Mouse (Mus musculus) liver, embryonic 14 days (tissue): ENCODE measurements around the gene Supt4a. TPM values are rescaled to one million over a fixed set of nuclear protein-coding genes. Genes with fewer than 3 reads are reported as not detected.

Experiments used
- polyA plus RNA-seq: library from polyadenylated mRNA; depleted of rRNA; stranded (reverse); fragments of >200 nt; gene quantifications from 2 replicates; pipeline ENCODE4 v1.2.3, GENCODE M21; 2012; rRNA removed

Supt4a gene
- polyA plus RNA-seq = 113 and 125 TPM in 2 replicates

DNA sequence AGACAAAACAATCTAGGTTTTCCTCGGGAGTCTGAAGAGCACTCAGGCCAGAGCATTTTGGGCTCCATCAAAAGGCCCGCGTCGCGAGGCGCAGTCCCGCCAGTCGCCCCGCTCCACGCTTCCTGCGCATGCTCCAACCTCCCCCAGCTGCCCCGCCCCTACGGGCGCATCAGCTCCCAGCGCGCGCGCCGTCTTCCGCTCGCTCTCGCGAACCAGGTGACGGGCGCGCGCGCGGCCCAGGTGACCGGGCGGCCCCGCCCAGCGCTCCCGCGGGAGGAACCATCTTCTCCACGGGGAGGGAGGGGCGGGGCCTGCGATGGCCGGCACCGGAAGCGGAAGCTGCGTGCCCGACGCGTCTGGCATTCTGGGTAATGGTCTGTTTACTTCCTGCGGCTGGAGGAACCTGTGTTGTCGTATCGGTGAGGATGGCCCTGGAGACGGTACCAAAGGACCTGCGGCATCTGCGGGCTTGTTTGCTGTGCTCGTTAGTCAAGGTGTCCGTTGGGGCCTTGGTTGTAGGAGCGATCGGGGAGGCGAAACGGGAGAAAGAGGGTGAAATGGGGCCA is at the start of gene Supt4a:
Gene Supt4a (plus strand): TSS at position 378 of the 566 bp plus-strand sequence.

DNA sequence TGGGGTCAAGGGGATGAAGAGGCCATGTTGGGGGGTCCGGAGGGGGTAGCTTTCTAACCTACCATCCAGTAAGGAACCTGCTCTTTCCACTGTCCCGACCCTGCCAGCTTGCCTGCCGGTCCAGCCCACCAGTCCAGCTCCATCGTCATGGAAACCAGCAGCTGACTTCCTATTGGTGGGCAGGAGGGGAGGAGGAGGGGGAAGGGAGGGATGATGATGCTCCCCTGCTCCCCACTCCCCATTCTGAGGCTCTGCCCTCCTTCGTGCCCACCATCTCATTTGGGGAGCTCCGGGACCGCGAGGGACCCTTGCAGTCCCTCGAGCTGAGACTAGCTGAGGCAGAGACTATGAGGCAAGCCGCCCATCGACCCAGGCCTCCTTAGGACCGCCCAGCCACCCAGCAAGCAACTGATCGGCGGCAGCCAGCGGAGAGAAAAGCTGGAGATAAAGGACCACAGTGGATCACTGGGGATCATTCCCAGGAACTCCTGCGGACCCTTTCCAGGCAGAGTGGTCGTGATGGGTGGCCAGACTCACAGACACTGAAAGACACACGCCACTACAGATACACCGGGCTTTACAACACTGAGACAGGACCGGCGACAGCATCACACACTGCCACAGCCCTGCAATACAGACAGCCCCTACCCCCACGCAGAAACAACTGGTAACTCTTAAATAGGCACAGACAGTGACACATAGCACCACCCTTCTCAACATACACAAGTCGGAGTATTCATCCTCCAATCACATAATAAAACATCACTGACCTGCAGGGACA is 23.1 kb downstream of the Supt4a start, which contains the start of gene Tspoap1:
Gene Tspoap1 (plus strand): TSS at position 241 of the 781 bp plus-strand sequence.

Other genes with a start within 250 kb of the Supt4a start
- not detected in 2 replicates for gene Gm11492, start 170.9 kb upstream of the Supt4a start, polyA plus RNA-seq
- 7.6 and 8.3 TPM in 2 replicates for gene Sept4, start 168.6 kb upstream of the Supt4a start, polyA plus RNA-seq
- 6.2 and 6.8 TPM in 2 replicates for gene Mtmr4, start 145.4 kb upstream of the Supt4a start, polyA plus RNA-seq
- 0.02 TPM in 2 replicates for gene Hsf5, start 120.4 kb upstream of the Supt4a start, polyA plus RNA-seq
- 3.4 and 4.6 TPM in 2 replicates for gene Rnf43, start 74.8 kb upstream of the Supt4a start, polyA plus RNA-seq
- 5.5 TPM in 2 replicates for gene Tspoap1, start 23.0 kb downstream of the Supt4a start, polyA plus RNA-seq
- gene Mpo, start 56.0 kb downstream of the Supt4a start, polyA plus RNA-seq = 132 and 166 TPM in 2 replicates
- not detected in 2 replicates for gene Lpo, start 90.7 kb downstream of the Supt4a start, polyA plus RNA-seq
- gene Mks1, start 115.7 kb downstream of the Supt4a start, polyA plus RNA-seq = 2.0 and 2.1 TPM in 2 replicates
- 3.3 and 4.3 TPM in 2 replicates for gene Epx, start 138.0 kb downstream of the Supt4a start, polyA plus RNA-seq
- not detected in 2 replicates for gene Olfr462, start 154.7 kb downstream of the Supt4a start, polyA plus RNA-seq
- not detected in 2 replicates for gene Olfr463, start 159.8 kb downstream of the Supt4a start, polyA plus RNA-seq
- gene Olfr464, start 183.4 kb downstream of the Supt4a start, polyA plus RNA-seq = not detected in 2 replicates
- gene Dynll2, start 250.0 kb downstream of the Supt4a start, polyA plus RNA-seq = 22.7 and 22.9 TPM in 2 replicates